Mouse (Mus musculus) hindbrain, embryonic 14.5 days (tissue): ENCODE measurements around the gene Mob1a. TPM values are rescaled to one million over a fixed set of nuclear protein-coding genes. Genes with fewer than 3 reads are reported as not detected.
A peak's percentile ranks its signal among the peaks of the same experiment; 100 is the strongest.

Experiments
- ATAC-seq: fragments of 200-750 bp; cut with Nextera tagmentation; 2 replicates; pipeline ENCODE4 v1.8.0; 2017; ENCODE audit warnings: moderate number of reproducible peaks, mild to moderate bottlenecking, moderate TSS enrichment, moderate library complexity; ENCODE audit not compliant: low FRiP score
- DNase-seq: peaks from one replicate; pipeline ENCODE4 v3.0.0-alpha.2; 2015; ENCODE audit warnings: low spot score
- H3K27ac ChIP-seq: fragments of 300-500 bp; sonication (generic); 2 replicates; pipeline ENCODE4 v1.5.1; 2014; ENCODE audit warnings: mild to moderate bottlenecking, moderate library complexity
- H3K27me3 ChIP-seq: fragments of 300-500 bp; sonication (generic); 2 replicates; pipeline ENCODE4 v1.6.1; 2014; ENCODE audit warnings: mild to moderate bottlenecking, low read length, mixed read lengths; ENCODE audit not compliant: control insufficient read depth, insufficient read depth
- H3K36me3 ChIP-seq: fragments of 300-500 bp; sonication (generic); replicated peaks from 2 replicates; pipeline ENCODE4 v1.6.1; 2014; ENCODE audit not compliant: control insufficient read depth, insufficient read depth
- H3K4me1 ChIP-seq: fragments of 300-500 bp; sonication (generic); replicated peaks from 2 replicates; pipeline ENCODE4 v1.6.1; 2014; ENCODE audit warnings: antibody characterized with exemption, low read length, mixed read lengths; ENCODE audit not compliant: control insufficient read depth, insufficient read depth
- H3K4me2 ChIP-seq: fragments of 300-500 bp; sonication (generic); replicated peaks from 2 replicates; pipeline ENCODE4 v1.6.1; 2014; ENCODE audit warnings: mild to moderate bottlenecking, moderate library complexity
- H3K4me3 ChIP-seq: fragments of 300-500 bp; sonication (generic); replicated peaks from 2 replicates; pipeline ENCODE4 v1.5.1; 2014; ENCODE audit warnings: mild to moderate bottlenecking, low read length
- H3K9ac ChIP-seq: fragments of 300-500 bp; sonication (generic); 2 replicates; pipeline ENCODE4 v1.6.1; 2014
- H3K9me3 ChIP-seq: fragments of 300-500 bp; sonication (generic); 2 replicates; pipeline ENCODE4 v1.6.1; 2016; ENCODE audit warnings: low read length; ENCODE audit not compliant: control insufficient read depth
- WGBS: fragments of 180-500 bp; shearing (Covaris S2); extraction: QIAGEN DNeasy Blood & Tissue Kit; methylation state at CpG from one replicate; pipeline ENCODE4 v1.1.7; 2014; 5-methylcytosine and 5-hydroxymethylcytosine counted together
- polyA plus RNA-seq: library from polyadenylated mRNA; unstranded; fragments of >200 nt; fragmentation: Nextera tagmentation; extraction: Ambion mirVana; gene quantifications from 2 replicates; pipeline ENCODE4 v1.2.1, GENCODE M21; 2014

Mob1a gene
- polyA plus RNA-seq, 1 experiment from 2014 or later = 27.8 TPM

GRCm38 (mm10) chr6:83312021-83312420 lies 13.8 kb upstream of the Mob1a start:
- H3K4me1 ChIP-seq = peaks cover 17% of the 10 kb centered on the region; the same call in 1 of the 2 replicates
- no peak for DNase-seq
- no peak overlapping the region for H3K4me2 ChIP-seq
- no peaks in the 10 kb centered on the region for H3K27me3 ChIP-seq
- WGBS = 95% methylated on average over 7 of the region's 7 CpGs
- no peak for ATAC-seq
- no peak overlapping the region for H3K9ac ChIP-seq
- H3K27ac ChIP-seq = no peak overlapping the region
- no peaks in the 10 kb centered on the region for H3K9me3 ChIP-seq
- H3K36me3 ChIP-seq = peaks cover 49% of the 10 kb centered on the region
- H3K4me3 ChIP-seq = no peak overlapping the region

GRCm38 (mm10) chr6:83312514-83312913 lies 13.3 kb upstream of the Mob1a start:
- Histone ChIP-seq H3K27ac (no peak overlapping the region), H3K27me3 (no peaks in the 10 kb centered on the region), H3K4me2 (no peak overlapping the region), H3K9me3 (no peaks in the 10 kb centered on the region), H3K36me3 (peaks cover 46% of the 10 kb centered on the region), H3K4me3 (no peak overlapping the region), H3K4me1 (peaks cover 17% of the 10 kb centered on the region; the same call in 1 of the 2 replicates), H3K9ac (no peak overlapping the region)
- 87% methylated on average over 8 of the region's 8 CpGs for WGBS
- DNase-seq = no peak
- ATAC-seq = no peak

GRCm38 (mm10) chr6:83315293-83315692 lies 10.5 kb upstream of the Mob1a start:
- no peak for DNase-seq
- no peak for ATAC-seq
- peaks cover 17% of the 10 kb centered on the region; the same call in 1 of the 2 replicates for H3K4me1 ChIP-seq
- H3K27ac ChIP-seq = no peak overlapping the region
- H3K9me3 ChIP-seq = no peaks in the 10 kb centered on the region
- H3K9ac ChIP-seq = no peak overlapping the region
- peaks cover 25% of the 10 kb centered on the region for H3K36me3 ChIP-seq
- H3K27me3 ChIP-seq = no peaks in the 10 kb centered on the region
- peak overlapping the region; percentile 80 for H3K4me2 ChIP-seq
- no peak overlapping the region for H3K4me3 ChIP-seq

- Histone ChIP-seq H3K4me1 (peaks cover 17% of the 10 kb centered on the region; the same call in 1 of the 2 replicates), H3K36me3 (peaks cover 18% of the 10 kb centered on the region), H3K4me2 (peak overlapping the region; percentile 80), H3K4me3 (no peak overlapping the region; the same call in 1 of the 2 replicates), H3K27me3 (no peaks in the 10 kb centered on the region), H3K27ac (no peak overlapping the region), H3K9ac (0 out of 2 replicates have a peak overlapping the region, but pooled peaks have one; percentile 8), H3K9me3 (no peaks in the 10 kb centered on the region)
- 6% methylated on average over 10 of the region's 10 CpGs for WGBS
- no peak for ATAC-seq
- DNase-seq = no peak
Observed at GRCm38 (mm10) chr6:83316022-83316421, 9.8 kb upstream of the Mob1a start.

- H3K4me2 ChIP-seq = peak overlapping the region; percentile 80
- peaks cover 17% of the 10 kb centered on the region; the same call in 1 of the 2 replicates for H3K4me1 ChIP-seq
- peak; percentile 93 for DNase-seq
- H3K9ac ChIP-seq = peak overlapping the region; percentile 89
- ATAC-seq = peak; percentile 99
- no peaks in the 10 kb centered on the region for H3K9me3 ChIP-seq
- no peaks in the 10 kb centered on the region for H3K27me3 ChIP-seq
- WGBS = under 1% methylated on average over 51 of the region's 52 CpGs
- peak overlapping the region; percentile 98 for H3K4me3 ChIP-seq
- H3K27ac ChIP-seq = peak overlapping the region; percentile 78
- peaks cover 6% of the 10 kb centered on the region for H3K36me3 ChIP-seq
Observed at GRCm38 (mm10) chr6:83317108-83317741, 8.6 kb upstream of the Mob1a start.

GRCm38 (mm10) chr6:83321927-83322326 lies 3.9 kb upstream of the Mob1a start:
- Histone ChIP-seq H3K4me1 (peaks cover 11% of the 10 kb centered on the region), H3K27ac (no peak overlapping the region), H3K9me3 (no peaks in the 10 kb centered on the region), H3K36me3 (no peaks in the 10 kb centered on the region), H3K27me3 (no peaks in the 10 kb centered on the region), H3K4me3 (no peak overlapping the region), H3K4me2 (no peak overlapping the region), H3K9ac (no peak overlapping the region)
- ATAC-seq (no peak), DNase-seq (no peak)
- 68% methylated on average over 1 of the region's 1 CpGs for WGBS

GRCm38 (mm10) chr6:83322794-83323193 lies 3.0 kb upstream of the Mob1a start:
- H3K4me1 ChIP-seq = peaks cover 17% of the 10 kb centered on the region
- no peak overlapping the region for H3K27ac ChIP-seq
- 72% methylated on average over 2 of the region's 2 CpGs for WGBS
- no peaks in the 10 kb centered on the region for H3K9me3 ChIP-seq
- H3K4me3 ChIP-seq = no peak overlapping the region
- H3K27me3 ChIP-seq = no peaks in the 10 kb centered on the region
- H3K9ac ChIP-seq = no peak overlapping the region
- DNase-seq = no peak
- no peak overlapping the region for H3K4me2 ChIP-seq
- H3K36me3 ChIP-seq = no peaks in the 10 kb centered on the region
- ATAC-seq = no peak

GRCm38 (mm10) chr6:83323652-83324419 lies 2.0 kb upstream of the Mob1a start:
- H3K4me2 ChIP-seq = no peak overlapping the region
- no peaks in the 10 kb centered on the region for H3K9me3 ChIP-seq
- no peak for DNase-seq
- ATAC-seq = no peak
- 75% methylated on average over 8 of the region's 8 CpGs for WGBS
- no peaks in the 10 kb centered on the region for H3K36me3 ChIP-seq
- H3K4me1 ChIP-seq = peaks cover 18% of the 10 kb centered on the region
- H3K27me3 ChIP-seq = no peaks in the 10 kb centered on the region
- H3K27ac ChIP-seq = no peak overlapping the region
- H3K9ac ChIP-seq = no peak overlapping the region
- no peak overlapping the region for H3K4me3 ChIP-seq

- Histone ChIP-seq H3K36me3 (peaks cover 22% of the 10 kb centered on the region), H3K9me3 (no peaks in the 10 kb centered on the region), H3K4me1 (peaks cover 18% of the 10 kb centered on the region), H3K4me3 (peak overlapping the region; percentile 74), H3K4me2 (peak overlapping the region; percentile 75), H3K9ac (peak overlapping the region; percentile 87), H3K27me3 (no peaks in the 10 kb centered on the region), H3K27ac (peak overlapping the region; percentile 85)
- ATAC-seq (no peak; the same call in none of the 2 replicates), DNase-seq (peak; percentile 24)
- WGBS = 10% methylated on average over 6 of the region's 6 CpGs
Observed at GRCm38 (mm10) chr6:83326394-83326736, 549 bp downstream of the Mob1a start.
